ENCODE assay signal across 33 mouse cellular contexts in genomic region chr6:86644775-86645400, GRCm38 (mm10). TPM values are rescaled to one million over a fixed set of nuclear protein-coding genes. Genes with fewer than 3 reads are reported as not detected.
DNase-seq lines count a peak whose midpoint lies in the region; ATAC-seq and TF ChIP-seq lines count a peak whose summit lies in the region.
"Had no signal": no experiment of that assay in that cellular context is flagged by ENCODE, and none has a peak within 500 bp of the region (broad histone marks: within the 10 kb centered on the region; RNA-seq: fewer than 3 reads in every experiment).

No protein-coding gene starts in this region.

- TF ChIP-seq POLR2A in small intestine, adult 2 months (IDR thresholded peaks at IDR 0.05; ENCODE audit: low read depth, low read length), result peak; percentile 14; the same call in 1 of the 2 replicates

- peaks cover 38% of the 10 kb centered on the region for H3K36me3 ChIP-seq in liver, embryonic 15.5 days (replicated peaks)
- 0 out of 2 replicates have a peak, but pooled peaks cover 2% of the 10 kb centered on the region for H3K36me3 ChIP-seq in liver, embryonic 11.5 days (ENCODE audit: control insufficient read depth, insufficient read depth, low read length)
- peaks cover 22% of the 10 kb centered on the region for H3K36me3 ChIP-seq in small intestine, adult 2 months (ENCODE audit: control insufficient read depth, insufficient read depth, low read length)

- H3K4me3 ChIP-seq in liver, embryonic 15.5 days (replicated peaks), result no peak overlapping the region
- no peak overlapping the region for H3K4me3 ChIP-seq in liver, embryonic 11.5 days (ENCODE audit: low read depth, low read length)
- no peak overlapping the region for H3K4me3 ChIP-seq in small intestine, adult 2 months (ENCODE audit: low read depth, low read length)
- H3K4me3 ChIP-seq: embryonic facial prominence, embryonic 12.5 days; forebrain, embryonic 15.5 days; gastrocnemius, adult 2 months; heart, adult 2 months; heart, embryonic 13.5 days; hindbrain, embryonic 10.5 days; hindbrain, embryonic 15.5 days; limb, embryonic 10.5 days; limb, embryonic 15.5 days; stomach, embryonic 15.5 days had no signal

- peaks cover 61% of the 10 kb centered on the region for H3K4me1 ChIP-seq in liver, embryonic 15.5 days (replicated peaks)
- peaks cover 11% of the 10 kb centered on the region for H3K4me1 ChIP-seq in liver, embryonic 11.5 days (replicated peaks; ENCODE audit: control insufficient read depth, insufficient read depth, low read length)
- H3K4me1 ChIP-seq in small intestine, adult 2 months (ENCODE audit: control insufficient read depth, insufficient read depth, insufficient read length, low read length), result peaks cover 20% of the 10 kb centered on the region; the same call in 1 of the 2 replicates
- H3K4me1 ChIP-seq: embryonic facial prominence, embryonic 12.5 days; forebrain, embryonic 15.5 days; hindbrain, embryonic 10.5 days; hindbrain, embryonic 15.5 days; limb, embryonic 10.5 days; limb, embryonic 15.5 days had no signal

- H3K9me3 ChIP-seq in liver, embryonic 15.5 days (replicated peaks), result no peaks in the 10 kb centered on the region
- H3K9me3 ChIP-seq in liver, embryonic 11.5 days (ENCODE audit: control insufficient read depth, low read length), result no peaks in the 10 kb centered on the region
- H3K9me3 ChIP-seq: embryonic facial prominence, embryonic 12.5 days; forebrain, embryonic 15.5 days; G1E; heart, embryonic 13.5 days; hindbrain, embryonic 10.5 days; hindbrain, embryonic 15.5 days; limb, embryonic 10.5 days; limb, embryonic 15.5 days; stomach, embryonic 15.5 days had no signal

- no peak for TF ChIP-seq CTCF in small intestine, adult 2 months (IDR thresholded peaks at IDR 0.05; ENCODE audit: extremely low read depth, insufficient read length, insufficient replicate concordance, low read depth, low read length)

- peak overlapping the region; percentile 63 for H3K27ac ChIP-seq in liver, embryonic 15.5 days (replicated peaks)
- no peak overlapping the region for H3K27ac ChIP-seq in liver, embryonic 11.5 days (ENCODE audit: low read depth, low read length)
- H3K27ac ChIP-seq in small intestine, adult 2 months (ENCODE audit: insufficient read depth, low read depth, low read length), result peak overlapping the region; percentile 50; the same call in 1 of the 2 replicates
- H3K27ac ChIP-seq: embryonic facial prominence, embryonic 12.5 days; forebrain, embryonic 15.5 days; gastrocnemius, adult 2 months; heart, adult 2 months; heart, embryonic 13.5 days; hindbrain, embryonic 10.5 days; hindbrain, embryonic 15.5 days; limb, embryonic 10.5 days; limb, embryonic 15.5 days; stomach, embryonic 15.5 days had no signal

- no peak for ATAC-seq in liver, embryonic 15.5 days (ENCODE audit: insufficient read depth)
- ATAC-seq in liver, embryonic 11.5 days (replicated peaks; ENCODE audit: low FRiP score), result no peak
- ATAC-seq: forebrain, embryonic 15.5 days; intestine, embryonic 16.5 days had no signal

- H3K9ac ChIP-seq in liver, embryonic 15.5 days, result no peak overlapping the region
- no peak overlapping the region for H3K9ac ChIP-seq in liver, embryonic 11.5 days (ENCODE audit: low read depth, low read length)
- H3K9ac ChIP-seq: embryonic facial prominence, embryonic 12.5 days; forebrain, embryonic 15.5 days; heart, embryonic 13.5 days; hindbrain, embryonic 15.5 days; limb, embryonic 15.5 days; lung, embryonic 14.5 days; stomach, embryonic 15.5 days had no signal

- intact Hi-C loops in heart, postnatal 10 days (cut with DNase I), result no loop called here

- no peak for DNase-seq in liver, embryonic 11.5 days (ENCODE audit: low spot score)
- peak; percentile 59 for DNase-seq in CD4-positive, CD25-positive, alpha-beta regulatory T cell, adult 2 months (ENCODE audit: low read depth, low spot score)
- DNase-seq in induced T-regulatory cell, adult 2 months (ENCODE audit: low read depth), result peak; percentile 76
- no peak for DNase-seq in layer of hippocampus, postnatal 10 days (ENCODE audit: low spot score in 2 of 2)
- no peak for DNase-seq in cerebellum, adult 9-11 months
- no peak for DNase-seq in heart, postnatal 10 days
- DNase-seq: adrenal gland, postnatal 14 days; cerebellum, adult 11 months; cerebellum, adult 9-10 months; embryo, embryonic 11 days; gastrocnemius, adult 2 months; gastrocnemius, postnatal 36 days; heart, adult 2 months; heart, postnatal 14 days; kidney, adult 8-10 months; kidney, postnatal 10 days; lung, embryonic 14.5 days; lung, postnatal 14 days; retina, postnatal 1 day; right cerebral cortex, postnatal 14 days had no signal

- 78% methylated on average over 3 of the region's 3 CpGs for WGBS in liver, embryonic 15.5 days (ENCODE audit: insufficient replicate concordance)
- 69% methylated on average over 3 of the region's 3 CpGs for WGBS in liver, embryonic 11.5 days
- WGBS in small intestine, adult 2 months, result 43% methylated on average over 3 of the region's 3 CpGs

- no peaks in the 10 kb centered on the region for H3K27me3 ChIP-seq in liver, embryonic 15.5 days
- H3K27me3 ChIP-seq in liver, embryonic 11.5 days (replicated peaks; ENCODE audit: control insufficient read depth, insufficient read depth, low read length), result no peaks in the 10 kb centered on the region
- H3K27me3 ChIP-seq in small intestine, adult 2 months (ENCODE audit: control insufficient read depth, insufficient read depth, low read length), result no peaks in the 10 kb centered on the region
- H3K27me3 ChIP-seq: embryonic facial prominence, embryonic 12.5 days; forebrain, embryonic 15.5 days; heart, embryonic 13.5 days; hindbrain, embryonic 15.5 days; limb, embryonic 15.5 days; stomach, embryonic 15.5 days had no signal

- H3K4me2 ChIP-seq in liver, embryonic 15.5 days, result no peak overlapping the region
- no peak overlapping the region for H3K4me2 ChIP-seq in liver, embryonic 11.5 days
- H3K4me2 ChIP-seq: embryonic facial prominence, embryonic 12.5 days; forebrain, embryonic 15.5 days; heart, embryonic 13.5 days; hindbrain, embryonic 15.5 days; limb, embryonic 15.5 days; lung, embryonic 14.5 days; midbrain, embryonic 11.5 days; stomach, embryonic 15.5 days had no signal

RNA-seq across cellular contexts. Expression of gene Asprv1, which starts 16.9 kb away (rescaled TPM):
- 2.0 and 2.9 TPM in 2 replicates for polyA plus RNA-seq in liver, embryonic 15.5 days (2015; fragmentation: Nextera tagmentation; extraction: Ambion mirVana)
- polyA plus RNA-seq in liver, embryonic 11.5 days (2014; fragmentation: Nextera tagmentation; extraction: Ambion mirVana), result 0.19 and 0.36 TPM in 2 replicates
- 0.20 and 0.23 TPM in 2 replicates for polyA plus RNA-seq in small intestine, adult 2 months (2012; rRNA removed)
- total RNA-seq in layer of hippocampus, postnatal 10 days (2021), result 1 to 10 TPM in 1 of 2 experiments, under 1 TPM in 1; 0.91 to 1.6 TPM
- total RNA-seq in heart, postnatal 10 days (2021), result under 1 TPM in 1 of 2 experiments, not detected in 1; 0.22 TPM
- total RNA-seq: adrenal gland, postnatal 14 days; gastrocnemius, adult 2 months; gastrocnemius, postnatal 36 days had no signal
- polyA plus RNA-seq: G1E had no signal

RNA-seq across cellular contexts. Expression of gene Mxd1, which starts 24.1 kb away (rescaled TPM):
- 48.8 and 58.0 TPM in 2 replicates for polyA plus RNA-seq in liver, embryonic 15.5 days (2015; fragmentation: Nextera tagmentation; extraction: Ambion mirVana)
- 11.5 and 13.4 TPM in 2 replicates for polyA plus RNA-seq in liver, embryonic 11.5 days (2014; fragmentation: Nextera tagmentation; extraction: Ambion mirVana)
- 87.2 and 413 TPM in 2 replicates for polyA plus RNA-seq in small intestine, adult 2 months (2012; rRNA removed)
- 10 to 100 TPM; 15.1 to 16.4 TPM for total RNA-seq in layer of hippocampus, postnatal 10 days (2021)
- 1 to 10 TPM; 5.7 to 7.3 TPM for total RNA-seq in heart, postnatal 10 days (2021)

RNA-seq across cellular contexts. Expression of gene Snrnp27, which starts 39.4 kb away (rescaled TPM):
- 37.5 and 47.5 TPM in 2 replicates for polyA plus RNA-seq in liver, embryonic 15.5 days (2015; fragmentation: Nextera tagmentation; extraction: Ambion mirVana)
- polyA plus RNA-seq in liver, embryonic 11.5 days (2014; fragmentation: Nextera tagmentation; extraction: Ambion mirVana), result 109 and 122 TPM in 2 replicates
- 2.1 and 3.9 TPM in 2 replicates for polyA plus RNA-seq in small intestine, adult 2 months (2012; rRNA removed)
- total RNA-seq in layer of hippocampus, postnatal 10 days (2021), result 10 to 100 TPM; 56.4 to 63.5 TPM
- 10 to 100 TPM; 45.9 to 47.1 TPM for total RNA-seq in heart, postnatal 10 days (2021)

Comparison
In these comparisons a context has a peak if more than half of its experiments do, and no peak if none do; other contexts are left out.
1. DNase-seq: peak in CD4-positive, CD25-positive, alpha-beta regulatory T cell, adult 2 months (single experiment) and induced T-regulatory cell, adult 2 months (single experiment); none in liver, embryonic 11.5 days (single experiment), layer of hippocampus, postnatal 10 days (0 of 2), cerebellum, adult 9-11 months (single experiment) and heart, postnatal 10 days (0 of 2).